Mouse (Mus musculus) T-cell, adult 2 months (primary cell): Measurements from ENCODE around the gene Btbd1.
A peak's percentile ranks its signal among the peaks of the same experiment; 100 is the strongest.

Source experiments
- DNase-seq: peaks from one replicate; pipeline ENCODE4 v3.0.0; 2022; ENCODE audit warnings: low spot score

Gene Btbd1

GRCm38 (mm10) chr7:81788536-81788935 is 40.7 kb downstream of the Btbd1 start:
- no peak for DNase-seq

GRCm38 (mm10) chr7:81777667-81778218 is 51.5 kb downstream of the Btbd1 start:
- DNase-seq = no peak

- no peak for DNase-seq
Observed at GRCm38 (mm10) chr7:81775325-81775724, 53.9 kb downstream of the Btbd1 start.

GRCm38 (mm10) chr7:81772786-81773539 is 56.3 kb downstream of the Btbd1 start:
- no peak for DNase-seq

GRCm38 (mm10) chr7:81763110-81763845 is 66.0 kb downstream of the Btbd1 start:
- DNase-seq = peak; percentile 74

GRCm38 (mm10) chr7:81762180-81763109 is 66.8 kb downstream of the Btbd1 start, which contains the start of gene Ramac:
Ramac (plus strand) TSS chr7:81762925.
- peak; percentile 85 for DNase-seq

GRCm38 (mm10) chr7:81747956-81748355 is 81.3 kb downstream of the Btbd1 start:
- DNase-seq = no peak

- no peak for DNase-seq
Observed at GRCm38 (mm10) chr7:81744145-81744544, 85.1 kb downstream of the Btbd1 start.
